In genomic region chr10:31907488-31907887, GRCm38 (mm10) we compare ENCODE assay signal across 21 mouse cellular contexts.
DNase-seq lines count a peak whose midpoint lies in the region; ATAC-seq lines count a peak whose summit lies in the region.
"Had no signal": no experiment of that assay in that cellular context is flagged by ENCODE, and none has a peak within 500 bp of the region (broad histone marks: within the 10 kb centered on the region; RNA-seq: fewer than 3 reads in every experiment).

No protein-coding gene starts in this region.

- WGBS in midbrain, embryonic 12.5 days = 45% methylated on average over 3 of the region's 3 CpGs
- WGBS in midbrain, embryonic 16.5 days = 22% methylated on average over 3 of the region's 3 CpGs
- WGBS in hindbrain, embryonic 14.5 days = 37% methylated on average over 3 of the region's 3 CpGs
- WGBS in midbrain, embryonic 14.5 days = 21% methylated on average over 3 of the region's 3 CpGs

- no peak overlapping the region for H3K4me2 ChIP-seq in midbrain, embryonic 12.5 days (replicated peaks)
- no peak overlapping the region for H3K4me2 ChIP-seq in midbrain, embryonic 16.5 days (ENCODE audit: low read length)
- H3K4me2 ChIP-seq in hindbrain, embryonic 14.5 days (replicated peaks) = no peak overlapping the region
- H3K4me2 ChIP-seq in midbrain, embryonic 14.5 days (ENCODE audit: low read length) = no peak overlapping the region
- H3K4me2 ChIP-seq: heart, embryonic 15.5 days; liver, embryonic 15.5 days had no signal

- no peaks in the 10 kb centered on the region for H3K27me3 ChIP-seq in midbrain, embryonic 12.5 days
- H3K27me3 ChIP-seq in midbrain, embryonic 16.5 days (ENCODE audit: control insufficient read depth, insufficient read depth, low read depth, low read length) = no peaks in the 10 kb centered on the region
- H3K27me3 ChIP-seq in hindbrain, embryonic 14.5 days (ENCODE audit: control insufficient read depth, insufficient read depth, low read length) = no peaks in the 10 kb centered on the region
- H3K27me3 ChIP-seq in midbrain, embryonic 14.5 days (ENCODE audit: control insufficient read depth, insufficient read depth, low read length) = no peaks in the 10 kb centered on the region
- H3K27me3 ChIP-seq: heart, embryonic 15.5 days; liver, embryonic 15.5 days had no signal

- no peaks in the 10 kb centered on the region for H3K36me3 ChIP-seq in midbrain, embryonic 12.5 days
- H3K36me3 ChIP-seq in midbrain, embryonic 16.5 days (ENCODE audit: control insufficient read depth, insufficient read depth, low read length) = no peaks in the 10 kb centered on the region
- no peaks in the 10 kb centered on the region for H3K36me3 ChIP-seq in hindbrain, embryonic 14.5 days (replicated peaks; ENCODE audit: control insufficient read depth, insufficient read depth)
- H3K36me3 ChIP-seq in midbrain, embryonic 14.5 days (ENCODE audit: control insufficient read depth, insufficient read depth, low read length) = no peaks in the 10 kb centered on the region
- H3K36me3 ChIP-seq: embryonic facial prominence, embryonic 10.5 days; heart, embryonic 15.5 days; limb, embryonic 10.5 days; liver, embryonic 15.5 days had no signal

- H3K9me3 ChIP-seq in midbrain, embryonic 12.5 days = no peaks in the 10 kb centered on the region
- no peaks in the 10 kb centered on the region for H3K9me3 ChIP-seq in midbrain, embryonic 16.5 days (replicated peaks; ENCODE audit: control insufficient read depth, low read length, poor library complexity, severe bottlenecking)
- H3K9me3 ChIP-seq in hindbrain, embryonic 14.5 days (ENCODE audit: control insufficient read depth, low read length) = no peaks in the 10 kb centered on the region
- no peaks in the 10 kb centered on the region for H3K9me3 ChIP-seq in midbrain, embryonic 14.5 days (ENCODE audit: control insufficient read depth, low read length)
- H3K9me3 ChIP-seq: embryonic facial prominence, embryonic 10.5 days; heart, embryonic 15.5 days; limb, embryonic 10.5 days; liver, embryonic 15.5 days had no signal

- 0 out of 2 replicates have a peak overlapping the region, but pooled peaks have one; percentile 1 for H3K27ac ChIP-seq in midbrain, embryonic 12.5 days (replicated peaks)
- H3K27ac ChIP-seq in midbrain, embryonic 16.5 days (ENCODE audit: low read length) = no peak overlapping the region
- no peak overlapping the region for H3K27ac ChIP-seq in hindbrain, embryonic 14.5 days
- 0 out of 2 replicates have a peak overlapping the region, but pooled peaks have one; percentile 10 for H3K27ac ChIP-seq in midbrain, embryonic 14.5 days (replicated peaks; ENCODE audit: low read depth, low read length)
- H3K27ac ChIP-seq: embryonic facial prominence, embryonic 10.5 days; gastrocnemius, adult 2 months; heart, embryonic 15.5 days; limb, embryonic 10.5 days; liver, embryonic 15.5 days had no signal

- no peak overlapping the region for H3K9ac ChIP-seq in midbrain, embryonic 12.5 days (replicated peaks)
- no peak overlapping the region for H3K9ac ChIP-seq in midbrain, embryonic 16.5 days (ENCODE audit: low read depth, low read length)
- H3K9ac ChIP-seq in hindbrain, embryonic 14.5 days = no peak overlapping the region
- no peak overlapping the region for H3K9ac ChIP-seq in midbrain, embryonic 14.5 days (replicated peaks; ENCODE audit: low read length)
- H3K9ac ChIP-seq: heart, embryonic 15.5 days; liver, embryonic 15.5 days had no signal

- H3K4me1 ChIP-seq in midbrain, embryonic 12.5 days = no peaks in the 10 kb centered on the region
- no peaks in the 10 kb centered on the region for H3K4me1 ChIP-seq in midbrain, embryonic 16.5 days (ENCODE audit: control insufficient read depth, insufficient read depth, low read length)
- H3K4me1 ChIP-seq in hindbrain, embryonic 14.5 days (replicated peaks; ENCODE audit: control insufficient read depth, insufficient read depth, low read length) = 0 out of 2 replicates have a peak, but pooled peaks cover 3% of the 10 kb centered on the region
- H3K4me1 ChIP-seq in midbrain, embryonic 14.5 days (ENCODE audit: control insufficient read depth, insufficient read depth, low read length) = no peaks in the 10 kb centered on the region
- H3K4me1 ChIP-seq: embryonic facial prominence, embryonic 10.5 days; heart, embryonic 15.5 days; limb, embryonic 10.5 days; liver, embryonic 15.5 days had no signal

- DNase-seq in hindbrain, embryonic 14.5 days (ENCODE audit: low spot score) = no peak
- peak; percentile 24 for DNase-seq in midbrain, embryonic 14.5 days
- peak; percentile 12 for DNase-seq in retina, embryonic 14.5 days (ENCODE audit: low spot score)
- DNase-seq in ovary, postnatal 36 days (ENCODE audit: low spot score) = no peak
- DNase-seq in lung, postnatal 4 days = no peak
- DNase-seq: adrenal gland, adult 2 months; cerebellum, adult 2 months; gastrocnemius, adult 2 months; heart, postnatal 36 days; kidney, adult 18-20 months; kidney, postnatal 10 days; liver; right cerebral cortex, postnatal 25 days; spleen, adult 18-20 months had no signal

- peak; percentile 79 for ATAC-seq in midbrain, embryonic 12.5 days (ENCODE audit: low FRiP score, low read depth)
- no peak for ATAC-seq in midbrain, embryonic 16.5 days
- ATAC-seq in hindbrain, embryonic 14.5 days (ENCODE audit: low FRiP score) = peak; percentile 65; the same call in 1 of the 2 replicates
- ATAC-seq in midbrain, embryonic 14.5 days (ENCODE audit: low FRiP score, low TSS enrichment) = peak; percentile 64; the same call in 1 of the 2 replicates
- ATAC-seq: inflammation-experienced regulatory T-cells, adult 6 months had no signal

- no peak overlapping the region for H3K4me3 ChIP-seq in midbrain, embryonic 12.5 days
- H3K4me3 ChIP-seq in midbrain, embryonic 16.5 days (ENCODE audit: low read depth, low read length) = no peak overlapping the region
- no peak overlapping the region for H3K4me3 ChIP-seq in hindbrain, embryonic 14.5 days (replicated peaks; ENCODE audit: low read length)
- H3K4me3 ChIP-seq in midbrain, embryonic 14.5 days (replicated peaks; ENCODE audit: low read depth, low read length) = no peak overlapping the region
- H3K4me3 ChIP-seq: embryonic facial prominence, embryonic 10.5 days; gastrocnemius, adult 2 months; heart, embryonic 15.5 days; limb, embryonic 10.5 days; liver, embryonic 15.5 days had no signal

Comparison
In these comparisons a context has a peak if more than half of its experiments do, and no peak if none do; other contexts are left out.
1. H3K27ac ChIP-seq: peak in midbrain, embryonic 12.5 days (single experiment) and midbrain, embryonic 14.5 days (single experiment); none in midbrain, embryonic 16.5 days (single experiment) and hindbrain, embryonic 14.5 days (single experiment).
2. DNase-seq: peak in midbrain, embryonic 14.5 days (single experiment) and retina, embryonic 14.5 days (single experiment); none in hindbrain, embryonic 14.5 days (single experiment), ovary, postnatal 36 days (single experiment) and lung, postnatal 4 days (0 of 2).